Mouse (Mus musculus) T-cell, adult 2 months (primary cell): ENCODE data around the gene 1700025B11Rik.
A peak's percentile ranks its signal among the peaks of the same experiment; 100 is the strongest.
"Not testable (repeated sequence)": the region's sequence is repeated elsewhere in the genome, so short reads cannot be mapped to it uniquely, and the experiment has no call there.

Experiments
- DNase-seq: peaks from one replicate; pipeline ENCODE4 v3.0.0; 2022; ENCODE audit warnings: low spot score

The 1700025B11Rik gene

DNA sequence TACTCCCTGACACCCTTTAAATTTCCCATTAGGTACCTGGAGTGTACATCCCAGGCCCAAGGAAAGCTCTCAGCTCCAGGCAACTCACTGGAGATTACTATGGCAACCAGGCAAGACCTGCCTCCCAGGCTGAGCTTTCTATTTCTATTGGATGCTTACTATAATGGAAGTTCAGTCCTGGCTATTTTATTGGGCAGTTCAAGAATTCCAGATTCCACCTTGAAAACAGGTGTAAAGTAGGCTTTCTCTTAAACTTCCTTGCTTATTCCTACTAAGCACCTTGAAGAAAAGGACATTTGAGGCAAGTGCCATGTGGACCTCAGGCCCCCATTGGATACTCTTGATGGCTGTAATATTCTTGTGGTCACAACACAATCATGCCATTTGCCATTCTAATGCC lies at the start of gene 1700025B11Rik:
Gene 1700025B11Rik, minus strand, starts transcription at position 101 of the 400 bp plus-strand sequence.
- no peak for DNase-seq

DNA sequence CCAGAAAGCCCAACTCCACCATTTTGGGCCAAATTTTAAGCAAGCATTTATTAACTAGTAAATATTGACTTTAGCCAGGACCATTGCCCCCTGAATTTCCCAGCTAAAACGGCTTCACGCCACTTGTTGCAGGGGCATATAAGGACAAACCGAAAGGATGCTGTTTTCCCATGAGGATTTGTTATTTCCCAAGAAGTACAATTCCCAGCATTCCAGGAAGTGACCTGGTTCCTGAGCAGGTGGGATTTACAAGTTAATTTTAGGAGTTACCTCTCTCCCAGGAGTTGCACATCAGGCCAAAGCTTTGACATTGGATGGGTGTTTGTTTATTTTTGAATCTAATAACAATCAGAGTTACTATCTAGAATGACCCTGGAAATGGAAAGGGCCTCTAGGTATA lies 44.4 kb upstream of the 1700025B11Rik start:
- no peak for DNase-seq

DNA sequence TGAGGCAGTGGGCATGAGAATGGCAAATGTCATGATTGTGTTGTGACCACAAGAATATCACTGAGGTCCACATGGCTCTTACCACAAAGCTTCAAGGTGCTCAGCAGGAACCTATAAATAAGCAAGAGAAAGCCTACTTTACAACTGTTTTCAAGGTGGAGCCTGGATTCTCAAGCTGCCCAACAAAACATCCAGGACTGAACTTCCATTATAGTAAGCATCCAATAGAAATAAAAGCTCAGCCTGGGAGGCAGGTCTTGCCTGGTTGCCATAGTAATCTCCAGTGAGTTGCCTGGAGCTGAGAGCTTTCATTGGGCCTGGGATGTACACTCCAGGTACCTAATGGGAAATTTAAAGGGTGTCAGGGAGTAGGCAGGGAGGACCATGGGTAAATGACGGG lies 37.3 kb upstream of the 1700025B11Rik start, which contains the start of gene Gm36245:
Gene Gm36245, plus strand, starts transcription at position 301 of the 400 bp plus-strand sequence.
- no peak for DNase-seq

DNA sequence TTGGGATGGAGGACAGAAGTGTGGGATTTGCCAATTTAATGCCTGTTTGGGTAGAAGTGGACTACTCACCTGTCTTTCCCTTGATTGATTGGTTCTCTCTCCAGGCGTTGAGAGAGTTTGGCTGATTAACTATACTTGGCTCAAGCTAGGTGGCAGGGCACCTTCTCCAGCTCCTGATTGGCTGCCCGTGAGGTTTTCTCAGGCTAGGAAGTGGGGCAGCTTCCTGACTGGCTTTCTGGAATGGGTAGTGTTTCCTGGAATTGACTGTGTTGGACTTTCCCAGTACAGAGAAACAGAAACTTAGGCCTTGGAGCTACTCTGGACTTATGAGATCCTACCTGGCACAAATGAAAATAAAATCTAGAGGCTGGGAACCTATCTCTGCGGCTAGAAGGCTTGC lies 36.7 kb upstream of the 1700025B11Rik start:
- no peak for DNase-seq

DNA sequence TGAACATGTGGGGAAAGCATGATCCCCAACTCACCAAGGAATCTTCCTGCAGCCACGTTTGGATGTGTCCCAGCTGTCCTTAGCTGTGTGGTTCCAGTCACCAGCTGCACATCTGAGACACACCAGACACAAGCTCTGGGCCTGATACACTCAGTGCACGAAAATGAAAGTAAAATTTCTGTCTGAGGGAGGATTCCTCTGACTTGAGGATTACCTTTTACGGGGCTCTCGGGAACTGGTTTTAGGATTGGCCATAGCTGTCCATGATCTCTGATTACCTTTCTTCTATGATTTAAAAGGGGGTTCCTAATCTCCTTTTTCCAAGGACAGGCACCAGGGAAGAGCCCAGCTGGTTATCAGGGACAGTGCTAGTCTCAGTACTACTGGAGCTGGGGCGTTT lies 34.3 kb upstream of the 1700025B11Rik start, which contains the start of gene Apol10b:
Gene Apol10b, minus strand, starts transcription at position 165 of the 400 bp plus-strand sequence.
- DNase-seq = no peak

DNA sequence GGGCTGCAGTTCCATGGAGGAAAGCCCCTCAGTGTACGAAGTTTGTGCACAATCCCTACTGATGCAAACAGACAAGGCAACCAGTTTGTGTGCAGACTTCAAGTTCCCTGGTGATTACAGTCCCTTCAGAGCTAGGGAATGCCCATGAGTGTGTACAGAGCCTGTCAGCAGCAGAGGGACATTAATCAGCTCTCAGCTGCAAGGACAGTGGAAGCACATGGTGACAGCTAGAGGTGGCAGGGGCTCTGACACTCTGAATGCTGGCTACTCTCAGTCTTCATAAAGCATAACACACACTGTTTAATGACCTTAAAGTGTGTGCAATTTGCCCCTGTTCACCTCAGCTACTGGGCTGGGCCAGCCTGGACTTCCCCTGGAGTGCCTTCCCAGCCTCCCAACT lies 31.9 kb upstream of the 1700025B11Rik start:
- DNase-seq = no peak

DNA sequence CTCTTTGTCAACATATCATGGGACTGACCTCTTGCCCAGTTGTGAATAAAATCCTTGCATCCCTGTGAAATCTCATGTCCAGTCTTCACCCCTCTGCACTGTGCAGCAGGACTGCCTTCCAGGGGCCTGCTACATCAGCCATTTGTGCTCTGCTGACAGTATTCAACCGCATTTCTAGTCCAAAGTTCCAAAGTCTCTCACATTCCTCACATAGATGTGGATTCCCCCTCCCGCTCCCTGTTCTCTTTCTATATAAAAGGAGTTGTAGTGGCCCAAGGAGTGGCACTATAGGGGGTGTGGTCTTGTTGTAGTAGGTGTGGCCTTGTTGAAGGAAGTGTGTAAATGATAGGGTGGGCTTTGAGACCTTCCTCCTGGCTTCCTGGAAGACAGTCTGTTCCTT lies 29.2 kb upstream of the 1700025B11Rik start:
- no peak for DNase-seq

DNA sequence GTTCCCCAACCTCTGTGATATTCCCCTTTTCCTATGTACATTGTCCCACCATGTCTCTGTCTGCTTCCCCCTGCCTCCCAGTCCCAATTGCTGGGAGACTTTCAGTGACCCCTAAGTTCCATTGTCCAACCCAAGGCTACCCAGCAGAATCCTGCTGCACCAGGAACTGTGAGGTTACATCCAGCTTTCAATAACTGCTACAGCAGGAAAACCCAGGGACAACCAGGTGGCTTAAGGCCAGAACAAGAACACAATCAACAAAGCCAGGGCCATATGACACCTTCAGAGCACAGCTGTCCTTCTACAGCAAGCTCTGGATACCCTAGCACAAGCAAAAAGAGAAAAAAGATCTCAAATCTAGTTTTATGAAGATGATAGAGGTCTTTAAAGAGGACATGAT lies 27.3 kb upstream of the 1700025B11Rik start:
- DNase-seq = no peak

DNA sequence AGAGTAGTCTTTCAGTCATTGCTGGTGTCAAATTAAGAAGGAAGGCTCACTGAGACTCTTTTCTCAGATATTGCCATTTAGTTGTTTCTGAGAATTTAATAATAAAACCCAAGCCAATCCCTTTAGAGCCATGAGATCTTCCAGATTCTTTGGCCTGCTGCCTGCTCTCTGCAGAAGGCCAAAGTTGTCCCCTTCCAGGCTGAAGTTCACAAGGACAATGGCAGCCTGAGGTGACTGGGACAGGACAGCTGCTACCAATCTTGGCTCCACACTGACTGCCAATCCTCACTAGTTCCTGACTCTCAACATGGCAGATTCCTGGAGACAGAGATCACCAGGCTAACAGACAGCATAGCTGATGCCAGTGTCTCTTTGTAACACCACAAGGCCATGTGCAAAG lies 25.3 kb upstream of the 1700025B11Rik start:
- no peak for DNase-seq

DNA sequence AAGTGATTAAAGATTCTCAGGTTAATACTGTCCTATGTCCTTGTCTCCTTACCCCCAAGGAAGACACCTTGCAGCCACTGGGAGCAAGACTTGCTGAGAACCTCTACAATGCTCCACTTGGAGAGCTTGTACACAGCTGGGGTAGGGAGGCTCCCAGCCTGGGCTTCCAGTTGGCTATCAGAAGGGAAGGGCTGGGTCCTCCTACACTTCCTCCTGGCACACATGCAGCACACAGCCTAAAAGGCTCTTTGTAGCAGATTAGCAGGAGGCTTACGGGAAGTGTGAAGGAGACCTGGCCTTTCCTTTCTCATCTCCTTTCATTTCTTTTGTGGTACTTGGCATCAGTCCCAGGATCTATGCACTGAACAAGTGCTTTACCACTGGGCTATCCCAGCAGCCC lies 20.0 kb upstream of the 1700025B11Rik start:
- no peak for DNase-seq

DNA sequence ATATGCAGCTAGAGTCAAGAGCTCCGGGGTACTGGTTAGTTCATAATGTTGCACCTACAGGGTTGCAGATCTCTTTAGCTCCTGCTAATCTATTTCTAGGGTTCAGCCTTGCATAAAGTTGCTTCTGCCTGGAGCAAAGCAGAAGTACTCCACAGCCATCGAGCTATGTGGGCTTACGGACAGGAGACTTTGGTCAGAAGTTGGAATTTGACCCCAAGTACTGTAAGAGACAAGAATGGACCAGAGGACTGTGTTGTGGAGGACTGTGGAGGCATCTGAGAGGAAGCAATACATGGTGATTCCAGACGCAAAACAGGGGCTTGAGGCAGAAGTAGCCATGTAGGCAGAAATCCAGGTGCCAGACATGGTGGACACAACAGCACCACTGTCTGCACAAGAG lies 17.6 kb upstream of the 1700025B11Rik start:
- DNase-seq = no peak

DNA sequence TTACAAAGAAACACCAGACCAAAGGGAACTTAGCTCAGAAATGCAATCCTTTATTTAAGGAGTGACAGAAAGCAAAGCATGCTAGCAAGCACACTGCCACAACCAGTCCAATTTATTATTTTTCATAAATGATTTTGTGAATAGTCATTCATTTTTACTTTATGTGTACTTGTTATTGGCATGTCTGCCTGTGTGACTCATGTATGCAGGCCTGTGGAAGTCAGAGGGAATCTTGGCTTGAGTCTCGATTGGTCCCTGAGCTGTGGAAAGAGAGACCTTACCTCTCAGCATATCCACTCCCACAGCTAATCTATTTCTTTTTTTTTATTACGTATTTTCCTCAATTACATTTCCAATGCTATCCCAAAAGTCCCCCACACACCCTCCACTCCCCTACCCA lies 17.1 kb upstream of the 1700025B11Rik start:
- no peak for DNase-seq

DNA sequence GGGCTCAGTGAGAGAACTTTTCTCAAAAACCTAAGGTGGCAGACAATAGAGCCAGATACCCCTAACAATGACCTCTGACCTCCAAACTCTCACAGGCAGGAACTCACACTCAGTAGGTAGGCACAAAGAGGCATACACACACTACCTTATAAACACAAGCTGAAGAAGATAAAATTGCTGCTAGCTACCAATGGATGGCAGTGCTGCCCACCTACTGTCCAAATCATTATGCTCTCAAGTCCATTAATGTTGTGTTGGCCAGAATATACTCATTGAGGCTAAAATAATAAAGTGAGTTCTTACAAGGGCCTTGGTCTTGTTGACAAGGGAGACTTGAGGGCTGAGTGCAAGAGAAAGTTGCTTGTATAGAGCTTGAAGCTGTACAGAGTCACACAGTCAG lies 1.5 kb upstream of the 1700025B11Rik start:
- DNase-seq = no peak

DNA sequence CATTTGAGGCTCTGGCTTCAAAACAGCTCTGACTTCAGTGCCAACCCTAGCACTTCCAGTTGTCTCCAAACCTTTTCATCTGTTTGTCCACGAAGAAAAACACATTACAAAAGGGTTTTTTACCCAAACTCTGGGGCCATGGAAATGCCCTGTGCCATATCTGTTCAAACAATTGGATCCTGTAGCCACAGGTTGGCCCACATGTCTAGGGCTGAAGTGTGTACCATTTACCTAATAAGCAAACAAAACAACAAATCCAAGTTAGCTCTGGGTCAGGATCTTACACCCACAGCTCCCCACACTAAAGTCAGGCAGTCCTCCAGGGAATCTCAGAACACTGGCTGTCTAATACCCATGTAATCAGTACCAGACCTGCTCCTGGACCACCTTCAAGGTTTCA lies 22.5 kb downstream of the 1700025B11Rik start:
- not testable (repeated sequence) for DNase-seq

DNA sequence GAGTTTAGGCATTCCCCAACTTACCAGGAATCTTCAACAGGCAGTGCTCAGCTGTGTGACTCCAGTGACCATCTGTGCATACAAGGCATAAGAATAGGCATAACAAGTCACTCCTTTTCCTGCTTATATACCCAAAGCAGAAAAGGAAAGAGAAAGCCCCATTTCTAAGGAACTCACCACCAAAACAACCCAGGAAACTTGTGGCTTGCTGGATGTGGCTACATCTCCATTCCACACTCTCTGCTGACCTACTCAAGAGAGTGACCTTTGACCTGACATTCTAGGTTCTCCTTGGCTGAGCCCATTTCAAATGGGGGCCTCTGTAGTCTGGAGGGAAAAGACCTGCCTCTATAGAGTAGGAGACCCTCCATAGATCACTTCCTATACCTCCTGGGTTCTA lies 28.5 kb downstream of the 1700025B11Rik start, which contains the start of gene Apol7c:
Gene Apol7c, minus strand, starts transcription at position 101 of the 400 bp plus-strand sequence.
- no peak for DNase-seq

DNA sequence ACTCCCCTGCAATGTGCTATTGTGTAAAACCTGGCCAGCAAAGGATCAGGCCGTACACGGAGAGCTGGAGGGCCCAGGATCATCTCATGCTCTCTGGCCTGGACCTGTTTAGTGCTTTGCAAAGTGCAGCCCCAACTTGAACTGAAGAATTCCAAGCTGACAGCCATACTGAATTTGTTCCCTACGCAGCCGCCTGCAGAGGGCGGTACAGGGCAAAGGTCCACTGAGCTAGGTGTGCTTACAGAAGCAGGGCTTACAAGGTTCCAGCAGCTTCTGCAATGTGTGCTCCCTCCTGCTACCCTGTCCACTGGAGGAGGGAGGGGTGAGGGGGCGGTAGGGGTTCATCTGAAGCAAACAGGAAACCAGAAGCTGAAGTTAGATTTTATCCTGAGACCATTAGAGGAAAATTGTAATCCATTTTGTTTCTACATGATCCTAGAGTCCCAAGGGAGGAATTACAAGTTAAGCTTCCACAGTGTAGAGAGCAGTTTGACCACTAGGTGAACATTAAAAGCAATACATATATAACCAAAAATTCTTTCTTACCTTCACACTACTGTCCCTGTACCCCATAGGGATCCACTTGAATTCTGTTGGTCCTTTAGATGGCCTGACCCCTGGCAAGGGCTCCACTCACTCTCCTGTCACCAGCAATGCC lies 38.4 kb downstream of the 1700025B11Rik start:
- peak; percentile 25 for DNase-seq

DNA sequence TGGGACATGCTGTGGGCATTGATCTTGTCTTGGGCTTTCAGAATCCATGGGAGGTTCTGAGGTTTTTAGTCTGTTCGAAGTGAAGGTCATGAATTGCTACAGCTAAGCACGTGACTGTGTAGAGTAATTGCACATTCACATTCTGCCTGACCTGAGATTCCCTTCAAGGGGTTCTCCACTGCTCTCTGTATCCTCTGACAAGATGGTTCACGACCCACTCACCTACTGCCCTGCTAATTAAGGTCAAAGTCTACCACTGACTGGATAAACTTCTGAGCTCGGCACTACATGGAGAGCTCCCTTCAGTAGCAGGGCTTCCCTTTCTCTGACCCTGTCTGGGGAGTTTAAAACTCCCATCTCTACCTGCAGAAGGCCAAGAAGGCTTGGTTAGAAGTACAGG lies 41.1 kb downstream of the 1700025B11Rik start:
- not testable (repeated sequence) for DNase-seq
